Comparison of ENCODE assay signal across 8 mouse cellular contexts in the genomic region with DNA sequence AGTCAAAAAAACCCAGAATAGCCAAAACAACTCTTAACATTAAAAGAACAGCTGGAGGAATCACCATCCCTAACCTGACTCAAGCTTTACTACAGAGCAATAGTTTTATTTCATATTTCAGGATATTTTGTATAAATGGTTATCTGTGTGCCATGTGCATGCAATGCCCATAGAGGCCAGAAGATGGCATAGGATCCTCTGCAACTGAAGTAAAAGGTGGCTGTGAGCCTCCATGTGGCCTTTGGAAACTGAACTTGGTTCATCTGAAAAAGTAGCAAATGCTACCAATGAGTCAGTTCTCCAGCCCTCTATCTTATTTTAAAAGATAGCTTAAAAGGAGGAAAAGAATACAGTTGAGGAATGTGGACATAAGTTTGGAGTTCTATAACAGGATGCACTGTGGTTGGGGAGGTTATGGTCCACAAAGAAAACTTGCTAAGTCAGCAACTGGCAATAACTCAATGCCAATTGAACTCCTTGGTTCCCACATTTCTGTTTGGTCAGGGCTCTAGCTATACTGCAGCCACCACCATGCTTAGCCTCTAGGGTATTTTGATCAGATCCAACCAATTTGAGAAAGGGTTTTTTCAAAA. TPM values are rescaled to one million over a fixed set of nuclear protein-coding genes. Genes with fewer than 3 reads are reported as not detected.
A peak's percentile ranks its signal among the peaks of the same experiment; 100 is the strongest.
DNase-seq lines count a peak whose midpoint lies in the region; TF ChIP-seq lines count a peak whose summit lies in the region.

No protein-coding gene starts in this region.

- peak; percentile 47 for DNase-seq in embryo, embryonic 10 days (ENCODE audit: low spot score)
- DNase-seq in embryo, embryonic 9.5 days (ENCODE audit: extremely low spot score), result no peak
- DNase-seq in left cerebral cortex, adult 2 months (ENCODE audit: extremely low spot score in 1 of 2, low spot score in 2 of 2), result peak in 1 of 2 experiments; percentile 8
- DNase-seq in left cerebral cortex, adult 8-10 months (ENCODE audit: low spot score in 2 of 2), result no peak
- peak; percentile 7 for DNase-seq in Muller cell, postnatal 12 days (ENCODE audit: inconsistent ontology term)
- peak; percentile 30 to 41 for DNase-seq in cerebellum, postnatal 36 days
- DNase-seq in left cerebral cortex, postnatal 4 days, result peak; percentile 27
- DNase-seq in thymus, postnatal 36 days, result peak; percentile 10 to 13

- intact Hi-C loops in left cerebral cortex, adult 2 months (cut with DNase I), result no loop called here
- intact Hi-C loops in left cerebral cortex, postnatal 4 days (cut with DNase I), result no loop called here

- no peak overlapping the region for H3K4me3 ChIP-seq in left cerebral cortex, adult 2 months

- H3K27ac ChIP-seq in left cerebral cortex, adult 2 months, result no peak overlapping the region

- TF ChIP-seq CTCF in left cerebral cortex, adult 2 months (IDR thresholded peaks at IDR 0.05), result peak; percentile 65

RNA-seq across cellular contexts. Expression of a gene that starts 13.9 kb away (rescaled TPM):
- under 1 TPM; 0.12 to 0.25 TPM for total RNA-seq in left cerebral cortex, adult 2 months (2021)
- 1 to 10 TPM in 1 of 4 experiments, under 1 TPM in 3; 0.13 to 1.1 (median 0.55) TPM for total RNA-seq in left cerebral cortex, adult 8-10 months (2022)
- total RNA-seq in left cerebral cortex, postnatal 4 days (2021), result under 1 TPM in 1 of 2 experiments, not detected in 1; 0.12 TPM

Comparison
In these comparisons a context has a peak if more than half of its experiments do, and no peak if none do; other contexts are left out.
1. DNase-seq: peak in embryo, embryonic 10 days (single experiment), Muller cell, postnatal 12 days (single experiment), cerebellum, postnatal 36 days (2 of 2), left cerebral cortex, postnatal 4 days (single experiment) and thymus, postnatal 36 days (2 of 2); none in embryo, embryonic 9.5 days (single experiment) and left cerebral cortex, adult 8-10 months (0 of 2).